Mouse (Mus musculus) bone marrow macrophage, adult 2 months (primary cell): ENCODE measurements at regions not wholly inside any gene's neighbourhood (a gene's known extent, or its start where the extent isn't known, plus 50 kb on each side); places are given as distances from the start of the nearest gene placed in this dataset.

Experiments
- H3K27ac ChIP-seq: 2 replicates; pipeline ENCODE4 v1.5.1; 2012; ENCODE audit warnings: low read depth, low read length; ENCODE audit not compliant: insufficient read depth
- H3K4me1 ChIP-seq: 2 replicates; pipeline ENCODE4 v1.6.1; 2012; ENCODE audit warnings: low read length; ENCODE audit not compliant: control insufficient read depth, insufficient read depth
- H3K4me3 ChIP-seq: 2 replicates; pipeline ENCODE4 v1.5.1; 2012; ENCODE audit warnings: mild to moderate bottlenecking, low read length, moderate library complexity; ENCODE audit not compliant: insufficient read depth
- CTCF ChIP-seq: IDR thresholded peaks from 2 replicates; pipeline ENCODE4 v1.5.1; 2012; ENCODE audit warnings: low read depth, mild to moderate bottlenecking, low read length, moderate library complexity
- POLR2A ChIP-seq: IDR thresholded peaks from 2 replicates; pipeline ENCODE4 v1.6.1; 2012; ENCODE audit warnings: mild to moderate bottlenecking, low read depth, low read length, borderline replicate concordance

- peak overlapping the region; percentile 99 for H3K27ac ChIP-seq
- H3K4me1 ChIP-seq, result peaks cover 87% of the 10 kb centered on the region
- peak overlapping the region; percentile 12; the same call in 1 of the 2 replicates for H3K4me3 ChIP-seq
- TF ChIP-seq POLR2A, result no peak
- TF ChIP-seq CTCF, result no peak
These were observed 142.8 kb upstream of the Jun start for GRCm38 (mm10) chr4:95194621-95195455.

DNA sequence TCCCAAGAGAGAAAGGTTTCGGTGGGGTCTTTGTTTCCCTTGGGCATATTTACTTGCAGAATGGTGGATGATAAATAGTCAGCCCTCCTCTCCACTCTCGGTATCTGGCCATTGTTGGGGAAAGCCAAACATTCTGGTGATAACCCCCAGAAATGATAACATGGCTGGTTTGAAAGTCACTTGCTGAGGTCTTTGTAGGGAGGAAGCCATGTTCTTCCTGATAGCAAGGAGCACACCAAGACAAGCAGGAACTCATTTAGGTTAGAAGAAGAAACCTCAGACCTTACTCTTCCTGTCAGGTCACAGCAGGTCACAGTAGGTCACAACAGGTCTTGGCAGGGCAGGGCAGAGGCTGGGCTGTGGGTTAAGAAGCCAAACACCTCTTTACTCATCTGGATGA, 144.1 kb upstream of the Jun start:
- H3K4me3 ChIP-seq, result no peak overlapping the region
- TF ChIP-seq POLR2A (no peak), CTCF (no peak)
- H3K4me1 ChIP-seq, result peaks cover 91% of the 10 kb centered on the region
- H3K27ac ChIP-seq, result peak overlapping the region; percentile 99

DNA sequence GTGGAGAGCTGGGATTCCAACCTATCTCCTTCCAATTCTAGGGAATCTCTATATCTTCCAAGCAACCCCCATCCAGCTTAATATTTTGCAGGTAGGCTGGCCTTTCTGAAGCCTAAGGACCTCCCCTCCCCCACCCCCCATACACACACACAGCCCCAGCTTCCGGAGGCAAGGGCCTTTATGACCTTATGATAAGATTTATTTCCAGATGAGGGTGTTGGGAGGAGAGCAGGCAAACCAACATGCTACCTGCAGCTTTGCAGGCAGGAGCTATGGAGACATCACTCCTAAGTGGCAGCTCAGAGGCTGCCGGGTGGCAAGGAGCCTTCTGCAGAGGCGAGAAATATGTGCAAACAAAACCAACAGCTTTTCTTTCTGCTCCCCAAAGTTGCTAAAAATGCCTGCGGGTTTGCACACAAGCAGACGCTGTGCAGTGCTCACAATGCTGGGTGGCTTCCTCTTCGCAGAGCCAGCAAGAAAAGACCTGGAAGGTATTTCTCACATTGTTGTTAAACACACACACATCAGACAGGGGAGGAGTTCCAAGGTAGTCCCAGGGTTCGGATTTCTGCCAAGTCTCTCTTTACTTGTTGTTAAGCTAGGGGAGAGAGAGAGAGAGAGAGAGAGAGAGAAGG, 145.2 kb upstream of the Jun start:
- H3K4me3 ChIP-seq, result no peak overlapping the region
- TF ChIP-seq CTCF (0 out of 2 replicates have a peak, but pooled peaks have one; percentile 6), POLR2A (no peak)
- peak overlapping the region; percentile 99 for H3K27ac ChIP-seq
- peaks cover 82% of the 10 kb centered on the region for H3K4me1 ChIP-seq

DNA sequence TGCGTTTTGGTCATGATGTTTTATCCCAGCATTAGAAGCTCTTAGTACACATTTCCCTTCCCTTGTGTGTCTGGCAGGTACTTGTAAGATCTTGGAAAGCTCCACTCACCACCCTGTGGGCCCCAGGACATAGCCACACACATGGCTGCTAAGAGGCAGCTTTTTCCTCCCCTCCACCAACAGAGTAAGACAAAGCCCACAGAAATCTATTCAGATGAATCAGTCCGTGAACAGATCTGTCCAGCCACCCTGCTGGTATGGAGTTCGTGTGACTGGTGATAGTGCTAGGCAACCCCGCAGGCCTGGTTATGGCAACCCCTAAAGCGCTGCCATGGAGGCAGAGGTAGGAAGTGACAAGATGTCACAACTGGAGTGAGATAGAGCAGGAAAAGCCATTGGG, 147.4 kb upstream of the Jun start:
- no peak overlapping the region for H3K27ac ChIP-seq
- peaks cover 73% of the 10 kb centered on the region for H3K4me1 ChIP-seq
- TF ChIP-seq POLR2A (no peak), CTCF (no peak)
- no peak overlapping the region for H3K4me3 ChIP-seq

DNA sequence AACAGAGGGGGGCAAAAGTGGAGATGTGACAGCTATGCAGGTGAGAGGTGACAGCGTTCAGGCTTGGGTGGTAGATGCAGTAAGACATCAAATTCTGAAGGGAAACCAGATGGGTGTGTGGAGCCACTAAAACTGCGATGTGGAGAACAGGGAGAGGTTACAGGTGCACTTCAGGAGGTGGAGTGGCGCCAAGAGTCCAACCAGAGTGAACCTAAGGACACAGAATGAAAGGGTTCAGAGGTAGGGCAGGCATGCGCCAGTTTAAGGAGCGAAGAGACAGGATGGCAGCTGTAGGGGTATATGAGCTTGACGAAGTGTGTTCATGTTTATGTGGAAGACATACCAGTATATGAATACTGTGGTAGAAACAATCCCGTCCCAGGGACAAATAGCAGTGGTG, 148.1 kb upstream of the Jun start:
- H3K27ac ChIP-seq, result no peak overlapping the region
- H3K4me3 ChIP-seq, result no peak overlapping the region
- TF ChIP-seq POLR2A, result no peak
- TF ChIP-seq CTCF, result no peak
- peaks cover 67% of the 10 kb centered on the region for H3K4me1 ChIP-seq

- Histone ChIP-seq H3K4me1 (peaks cover 61% of the 10 kb centered on the region), H3K4me3 (no peak overlapping the region), H3K27ac (no peak overlapping the region)
- TF ChIP-seq POLR2A (no peak), CTCF (no peak)
These were observed 150.5 kb upstream of the Jun start for GRCm38 (mm10) chr4:95202478-95202877.

DNA sequence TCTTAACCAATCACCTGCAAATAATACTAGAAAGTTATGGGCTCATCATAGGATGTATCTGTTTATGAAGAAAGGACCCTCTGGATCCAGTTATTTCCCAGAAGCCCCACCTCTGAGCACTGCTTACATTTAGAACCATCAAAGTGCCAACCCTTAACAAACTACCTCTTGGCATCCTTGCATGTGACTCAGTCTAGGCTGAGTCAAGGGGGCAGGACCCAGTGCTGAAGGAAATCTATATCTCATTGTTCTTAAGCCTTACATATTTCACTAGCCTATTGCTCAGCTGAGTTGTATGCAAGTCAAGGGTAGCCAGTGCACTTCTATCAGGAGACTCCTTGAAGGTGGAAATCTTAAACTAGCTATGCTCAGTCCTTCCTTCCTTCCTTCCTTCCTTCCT, 151.6 kb upstream of the Jun start:
- peaks cover 55% of the 10 kb centered on the region for H3K4me1 ChIP-seq
- no peak overlapping the region for H3K4me3 ChIP-seq
- H3K27ac ChIP-seq, result no peak overlapping the region
- no peak for TF ChIP-seq CTCF
- TF ChIP-seq POLR2A, result no peak

DNA sequence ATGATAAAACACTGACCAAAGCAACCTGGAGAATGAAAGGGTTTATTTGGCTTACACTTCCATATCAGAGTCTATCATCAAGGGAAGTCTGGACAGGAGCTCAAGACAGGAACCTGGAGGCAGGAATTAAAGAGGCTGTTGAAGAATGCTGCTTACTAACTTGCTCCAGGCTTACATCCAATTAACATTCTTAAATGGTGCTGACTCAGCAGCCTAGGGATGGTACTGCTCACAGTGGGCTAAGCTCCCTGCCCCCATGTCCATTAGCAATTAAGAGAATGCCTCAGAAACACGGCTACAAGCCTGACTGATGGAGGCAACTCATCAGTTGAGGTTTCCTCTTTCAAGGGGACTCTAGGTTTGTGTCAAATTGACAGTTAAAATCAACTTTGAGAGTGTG, 153.3 kb upstream of the Jun start:
- H3K4me3 ChIP-seq, result no peak overlapping the region
- H3K4me1 ChIP-seq, result peaks cover 55% of the 10 kb centered on the region
- no peak overlapping the region for H3K27ac ChIP-seq
- no peak for TF ChIP-seq POLR2A
- TF ChIP-seq CTCF, result no peak

GRCm38 (mm10) chr4:95207783-95208182, 155.8 kb upstream of the Jun start:
- Histone ChIP-seq H3K27ac (no peak overlapping the region), H3K4me3 (no peak overlapping the region), H3K4me1 (peaks cover 70% of the 10 kb centered on the region)
- TF ChIP-seq POLR2A (no peak), CTCF (no peak)

DNA sequence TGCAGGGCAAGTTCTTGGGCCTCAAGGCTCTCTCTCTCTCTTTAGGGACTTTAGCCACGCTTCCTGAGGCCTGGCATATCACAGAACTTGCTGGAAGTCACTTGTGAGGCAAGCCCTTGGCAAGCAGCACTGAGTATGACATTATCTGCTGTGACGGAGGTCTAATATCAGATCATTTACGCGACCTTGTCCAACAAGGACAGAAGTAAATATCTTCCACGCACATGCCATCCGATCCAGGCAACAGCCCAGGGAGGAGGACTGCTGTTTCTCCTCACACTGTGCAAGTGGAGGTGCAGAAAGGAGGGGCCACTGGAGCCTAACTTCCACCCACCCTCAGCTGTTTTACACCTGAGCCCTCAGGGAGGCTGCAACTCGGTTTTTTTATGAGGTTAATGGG, 156.8 kb upstream of the Jun start:
- TF ChIP-seq CTCF (no peak), POLR2A (no peak)
- H3K27ac ChIP-seq, result peak overlapping the region; percentile 43
- H3K4me3 ChIP-seq, result no peak overlapping the region
- peaks cover 72% of the 10 kb centered on the region for H3K4me1 ChIP-seq
